Comparison of ENCODE assay signal across 20 mouse cellular contexts in the genomic region with DNA sequence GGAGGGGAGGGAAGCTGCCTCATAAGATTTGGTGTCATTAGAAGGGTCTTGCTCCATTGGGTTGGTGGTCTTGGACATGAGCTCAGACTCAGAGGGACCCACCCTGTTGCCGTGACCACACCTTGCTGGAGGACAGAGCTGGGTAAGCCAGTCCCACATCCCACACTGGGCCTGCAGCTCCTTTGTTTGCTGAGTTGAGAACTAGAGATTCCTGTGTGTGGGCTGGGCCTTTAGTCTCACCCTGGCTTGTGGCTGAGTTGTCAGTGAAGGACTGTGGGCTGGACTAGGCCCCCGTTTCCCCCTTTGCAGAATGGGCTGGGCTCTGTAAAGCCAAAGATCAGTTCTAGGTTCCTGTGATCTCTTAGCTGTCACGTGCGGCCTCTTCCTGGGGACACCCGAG.
"Had no signal": no experiment of that assay in that cellular context is flagged by ENCODE, and none has a peak within 500 bp of the region (broad histone marks: within the 10 kb centered on the region; RNA-seq: fewer than 3 reads in every experiment).

No protein-coding gene starts in this region.

- H3K4me3 ChIP-seq: limb, embryonic 13.5 days; liver, embryonic 12.5 days; liver, embryonic 15.5 days; lung, embryonic 15.5 days; neural tube, embryonic 12.5 days had no signal

- H3K36me3 ChIP-seq: limb, embryonic 13.5 days; liver, embryonic 12.5 days; liver, embryonic 15.5 days; lung, embryonic 15.5 days; neural tube, embryonic 12.5 days had no signal

- H3K4me1 ChIP-seq: liver, embryonic 12.5 days had no signal

- ATAC-seq: inflammation-experienced regulatory T-cells, adult 6 months; liver, embryonic 12.5 days had no signal

- H3K9ac ChIP-seq: limb, embryonic 13.5 days; liver, embryonic 12.5 days; liver, embryonic 15.5 days; lung, embryonic 15.5 days; neural tube, embryonic 12.5 days had no signal

- H3K27ac ChIP-seq: limb, embryonic 13.5 days; liver, embryonic 12.5 days; liver, embryonic 15.5 days; lung, embryonic 15.5 days; neural tube, embryonic 12.5 days had no signal

- H3K4me2 ChIP-seq: limb, embryonic 13.5 days; liver, embryonic 12.5 days; liver, embryonic 15.5 days; lung, embryonic 15.5 days; midbrain, embryonic 11.5 days; neural tube, embryonic 12.5 days had no signal

- H3K9me3 ChIP-seq: limb, embryonic 13.5 days; liver, embryonic 12.5 days; liver, embryonic 15.5 days; lung, embryonic 15.5 days; neural tube, embryonic 12.5 days had no signal

- DNase-seq: kidney, adult 18-20 months; kidney, adult 9 months; kidney, postnatal 14 days; kidney, postnatal 4 days; left cerebral cortex, postnatal 4 days; liver; lung, postnatal 36 days; midbrain, embryonic 14.5 days; retina, postnatal 1 day; right cerebral cortex, postnatal 25 days; spleen, adult 18-20 months; thymus, adult 18-20 months; thymus, postnatal 4 days had no signal
